Mouse (Mus musculus): Measurements from ENCODE around the gene Fam84b.
A peak's percentile ranks its signal among the peaks of the same experiment; 100 is the strongest.

The Fam84b gene

GRCm38 (mm10) chr15:60826226-60826625, 27.4 kb downstream of the Fam84b start:
- DNase-seq, result no peak

- peak; percentile 95 for DNase-seq
Observed at GRCm38 (mm10) chr15:60824751-60825227, 28.8 kb downstream of the Fam84b start.

GRCm38 (mm10) chr15:60823870-60824709, 29.5 kb downstream of the Fam84b start:
- peak; percentile 72 for DNase-seq

- peak; percentile 53 for DNase-seq
Observed at GRCm38 (mm10) chr15:60823620-60823869, 30.0 kb downstream of the Fam84b start.

GRCm38 (mm10) chr15:60822803-60823619, 30.6 kb downstream of the Fam84b start:
- DNase-seq, result peak; percentile 81

- peak; percentile 83 for DNase-seq
Observed at GRCm38 (mm10) chr15:60822101-60822802, 31.3 kb downstream of the Fam84b start.

- no peak for DNase-seq
Observed at GRCm38 (mm10) chr15:60818500-60818899, 35.1 kb downstream of the Fam84b start.

- DNase-seq, result no peak
Observed at GRCm38 (mm10) chr15:60816478-60816877, 37.1 kb downstream of the Fam84b start.

- DNase-seq, result no peak
Observed at GRCm38 (mm10) chr15:60814542-60814941, 39.0 kb downstream of the Fam84b start.

- DNase-seq, result peak; percentile 64
Observed at GRCm38 (mm10) chr15:60793041-60793673, 60.4 kb downstream of the Fam84b start.

- DNase-seq, result no peak
Observed at GRCm38 (mm10) chr15:60789084-60789483, 64.5 kb downstream of the Fam84b start.

- DNase-seq, result no peak
Observed at GRCm38 (mm10) chr15:60783761-60784160, 69.8 kb downstream of the Fam84b start.

GRCm38 (mm10) chr15:60779531-60779973, 74.0 kb downstream of the Fam84b start:
- DNase-seq, result no peak

GRCm38 (mm10) chr15:60779063-60779462, 74.5 kb downstream of the Fam84b start:
- no peak for DNase-seq

Measured in kidney, adult 11 months (tissue).